Mouse (Mus musculus) testis, adult 2 months (tissue): ENCODE data around the gene Nanos2.

Experiments
- CTCF ChIP-seq: fragments of 200-500 bp; IDR thresholded peaks from 2 replicates; pipeline ENCODE4 v1.5.1; 2012; ENCODE audit warnings: low read depth, mild to moderate bottlenecking, inconsistent platforms, low read length, moderate library complexity; ENCODE audit not compliant: control insufficient read depth, insufficient read depth, insufficient replicate concordance
- POLR2A ChIP-seq: fragments of 200-500 bp; IDR thresholded peaks from 2 replicates; pipeline ENCODE4 v1.6.1; 2012; ENCODE audit warnings: low read depth, mild to moderate bottlenecking, inconsistent platforms, low read length, moderate library complexity; ENCODE audit not compliant: control insufficient read depth

DNA sequence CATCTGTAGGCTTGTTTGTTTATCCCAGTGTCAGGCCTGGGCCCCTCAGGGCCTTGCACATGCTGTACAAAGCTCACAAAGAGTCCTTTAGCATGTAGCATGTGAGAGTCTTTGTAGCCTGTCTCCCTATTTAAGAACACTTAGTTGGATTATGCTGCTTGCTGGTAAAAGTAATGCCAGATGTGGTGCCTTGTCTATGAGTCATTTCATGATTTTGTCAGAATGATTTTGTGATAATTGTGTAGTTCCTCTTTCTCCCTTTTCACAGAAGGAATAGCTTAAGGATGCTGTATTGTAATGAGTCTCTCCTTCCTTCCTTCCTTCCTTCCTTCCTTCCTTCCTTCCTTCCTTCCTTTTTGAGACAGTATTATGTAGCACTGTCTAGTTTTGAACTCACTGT lies 40.9 kb downstream of the Nanos2 start:
- TF ChIP-seq CTCF (no peak), POLR2A (no peak)
